In genomic region chr2:12709156-12709923, GRCm38 (mm10) we compare ENCODE assay signal across 8 mouse cellular contexts.
DNase-seq lines count a peak whose midpoint lies in the region; ATAC-seq and TF ChIP-seq lines count a peak whose summit lies in the region.

No protein-coding gene starts in this region.

- H3K9ac ChIP-seq in hindbrain, postnatal 0 days (replicated peaks; ENCODE audit: low read length): no peak overlapping the region

- no peaks in the 10 kb centered on the region for H3K27me3 ChIP-seq in hindbrain, postnatal 0 days (ENCODE audit: insufficient read depth, low read length)

- ATAC-seq in hindbrain, postnatal 0 days: peak; percentile 83
- ATAC-seq in megakaryocyte, adult 5-6 weeks (ENCODE audit: poor library complexity, severe bottlenecking): peak; percentile 70

- H3K4me1 ChIP-seq in hindbrain, postnatal 0 days (ENCODE audit: insufficient read depth, low read length): no peaks in the 10 kb centered on the region

- H3K36me3 ChIP-seq in hindbrain, postnatal 0 days (ENCODE audit: insufficient read depth, low read length): no peaks in the 10 kb centered on the region

- H3K27ac ChIP-seq in hindbrain, postnatal 0 days: no peak overlapping the region

- peak; percentile 86 for TF ChIP-seq CTCF in hindbrain, postnatal 0 days (IDR thresholded peaks at IDR 0.05; ENCODE audit: low read depth)

- no peaks in the 10 kb centered on the region for H3K9me3 ChIP-seq in hindbrain, postnatal 0 days (ENCODE audit: low read length)

- DNase-seq in ovary, postnatal 10 days (ENCODE audit: low spot score): peak; percentile 3
- no peak for DNase-seq in ovary, adult 18-20 months (ENCODE audit: low spot score)
- peak; percentile 75 to 77 for DNase-seq in cerebellum, postnatal 14 days
- DNase-seq in frontal cortex, postnatal 36 days (ENCODE audit: low spot score in 2 of 2): peak; percentile 53 to 76
- peak; percentile 88 for DNase-seq in hindbrain, postnatal 0 days (ENCODE audit: low spot score)
- peak; percentile 58 for DNase-seq in left cerebral cortex, adult 11 months (ENCODE audit: low spot score)
- DNase-seq in right cerebral cortex, postnatal 4 days: peak; percentile 46

- 18% methylated on average over 16 of the region's 16 CpGs for WGBS in hindbrain, postnatal 0 days

- peak overlapping the region; percentile 13 for H3K4me3 ChIP-seq in hindbrain, postnatal 0 days (ENCODE audit: low read length)

- peak overlapping the region; percentile 50 for H3K4me2 ChIP-seq in hindbrain, postnatal 0 days (ENCODE audit: low read depth, low read length)
